Mouse (Mus musculus): Measurements from ENCODE around the gene Limk2.

- TF ChIP-seq EP300 (IDR thresholded peaks at IDR 0.05) (no peak), CTCF (IDR thresholded peaks at IDR 0.05) (no peak)
Observed at GRCm38 (mm10) chr11:3394520-3394919, 14.5 kb downstream of the Limk2 start.
